Mouse (Mus musculus): Measurements from ENCODE around the gene Copa. TPM values are rescaled to one million over a fixed set of nuclear protein-coding genes. Genes with fewer than 3 reads are reported as not detected.

The Copa gene
- total RNA-seq, 2 experiments from 2014 or later: 97.9 to 117 TPM

DNA sequence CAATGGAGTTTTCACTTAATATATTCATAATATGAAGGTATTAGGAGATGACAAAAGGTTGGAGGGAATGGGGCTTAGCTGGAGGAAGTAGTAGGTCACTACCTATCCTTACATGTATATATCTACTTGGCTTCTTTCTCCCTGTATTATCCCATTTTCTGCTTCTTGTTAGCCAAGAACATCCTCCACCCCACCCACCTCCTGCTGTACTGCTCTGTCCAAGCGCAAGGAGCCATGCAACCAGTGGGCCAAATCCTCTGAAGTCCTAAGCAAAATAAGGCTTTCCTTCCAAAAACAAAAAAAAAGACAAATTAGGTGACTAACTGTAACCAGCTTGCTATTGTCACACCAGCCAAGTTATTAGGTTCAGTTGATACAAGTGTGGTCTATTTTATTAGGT is 58.5 kb downstream of the Copa start:
- DNase-seq: no peak

DNA sequence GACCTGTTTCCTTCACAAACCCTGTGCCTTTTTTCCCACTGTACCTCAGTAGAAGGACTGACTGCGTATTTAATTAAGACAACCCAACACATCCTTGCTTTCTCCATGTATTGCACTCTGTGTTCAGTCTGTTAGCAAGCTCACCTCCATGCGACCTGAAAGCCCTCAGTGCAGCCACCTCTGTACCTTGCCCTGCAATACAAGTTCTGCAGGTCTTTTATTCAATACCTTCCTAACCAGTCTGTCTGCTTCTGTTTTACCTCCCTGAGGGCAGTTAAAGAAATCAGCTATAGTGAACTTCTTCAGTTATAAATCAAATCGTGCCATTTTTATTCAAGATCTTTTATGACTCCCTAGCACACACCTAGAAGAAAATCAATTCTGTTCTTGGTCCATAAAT is 59.2 kb downstream of the Copa start:
- no peak for DNase-seq

DNA sequence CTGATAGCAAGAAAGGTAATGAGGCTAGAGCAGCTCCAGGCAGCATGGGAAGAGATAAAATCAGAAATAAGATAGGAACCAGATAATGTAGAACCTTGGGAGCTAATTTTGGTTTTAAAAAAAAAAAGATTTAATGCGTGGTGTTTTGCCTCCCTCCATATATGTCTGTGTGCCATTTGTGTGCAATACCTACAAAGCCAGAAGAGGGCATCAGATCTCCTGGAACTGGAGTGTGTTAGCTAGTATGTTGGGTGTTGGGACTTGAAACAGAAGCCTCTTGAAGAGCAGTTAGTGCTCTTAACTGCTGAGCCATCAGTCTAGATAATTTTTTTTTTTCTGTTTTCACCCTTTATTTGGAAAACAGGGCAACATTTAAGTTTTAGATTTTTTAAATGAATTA is 61.2 kb downstream of the Copa start:
- peak; percentile 19 for DNase-seq

DNA sequence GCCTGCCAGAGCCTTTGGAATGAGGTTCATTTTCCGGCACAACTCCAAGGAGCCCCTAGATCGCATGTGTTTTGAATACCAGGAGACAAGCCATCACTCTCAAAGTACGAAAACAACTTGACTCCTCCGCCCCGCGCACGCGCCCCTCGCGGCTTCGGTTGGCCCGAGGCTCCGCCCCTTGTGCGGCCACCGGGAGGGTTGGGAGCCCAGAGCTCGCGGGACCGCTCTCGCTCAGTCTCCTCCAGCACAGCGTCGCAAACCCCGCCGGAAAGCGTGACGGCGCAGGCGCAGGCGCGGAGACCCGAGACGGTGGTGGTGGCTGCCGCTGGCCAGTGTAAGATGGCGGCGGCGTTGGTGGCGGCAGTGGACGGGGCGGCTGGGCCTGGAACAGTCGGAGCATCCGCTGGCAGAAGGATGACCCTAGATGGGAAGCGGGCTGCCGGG is 65.5 kb downstream of the Copa start, which contains the start of gene Dcaf8:
Gene Dcaf8 (plus strand): TSS at position 250 of the 444 bp plus-strand sequence.
- peak; percentile 98 for DNase-seq

DNA sequence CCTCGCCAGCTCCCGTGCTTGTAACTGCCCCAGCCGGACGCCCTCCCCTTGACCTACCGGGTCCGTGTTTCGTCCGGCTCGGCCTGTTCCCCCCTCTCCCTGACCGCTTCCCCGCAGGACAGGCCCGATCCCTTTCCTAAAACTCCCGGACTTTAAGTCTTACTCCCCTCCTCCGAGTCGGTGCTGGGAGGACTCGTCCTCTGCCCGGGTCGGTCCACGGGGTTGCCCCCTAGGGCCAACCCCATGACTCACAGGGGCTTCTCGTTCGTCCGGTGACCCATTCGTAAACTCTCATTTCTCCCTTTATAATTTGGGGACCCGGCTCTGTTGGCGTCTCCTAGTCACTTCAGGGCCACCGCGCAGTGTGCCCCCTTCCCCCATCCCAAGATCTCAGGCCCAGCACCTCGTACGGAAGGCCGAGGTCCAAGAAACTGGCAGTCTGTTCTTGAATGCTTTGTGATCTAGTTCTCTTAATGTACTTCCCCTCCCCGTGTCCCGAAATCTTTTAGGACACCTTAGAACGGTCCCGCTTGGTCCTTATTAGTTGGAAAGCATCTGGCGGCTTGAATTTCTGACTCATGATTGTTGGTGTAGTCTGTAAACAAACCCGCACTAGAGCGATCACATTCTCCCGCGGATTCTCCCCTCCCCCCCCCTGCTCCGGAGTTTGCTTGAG is 66.1 kb downstream of the Copa start:
- DNase-seq: peak; percentile 41

DNA sequence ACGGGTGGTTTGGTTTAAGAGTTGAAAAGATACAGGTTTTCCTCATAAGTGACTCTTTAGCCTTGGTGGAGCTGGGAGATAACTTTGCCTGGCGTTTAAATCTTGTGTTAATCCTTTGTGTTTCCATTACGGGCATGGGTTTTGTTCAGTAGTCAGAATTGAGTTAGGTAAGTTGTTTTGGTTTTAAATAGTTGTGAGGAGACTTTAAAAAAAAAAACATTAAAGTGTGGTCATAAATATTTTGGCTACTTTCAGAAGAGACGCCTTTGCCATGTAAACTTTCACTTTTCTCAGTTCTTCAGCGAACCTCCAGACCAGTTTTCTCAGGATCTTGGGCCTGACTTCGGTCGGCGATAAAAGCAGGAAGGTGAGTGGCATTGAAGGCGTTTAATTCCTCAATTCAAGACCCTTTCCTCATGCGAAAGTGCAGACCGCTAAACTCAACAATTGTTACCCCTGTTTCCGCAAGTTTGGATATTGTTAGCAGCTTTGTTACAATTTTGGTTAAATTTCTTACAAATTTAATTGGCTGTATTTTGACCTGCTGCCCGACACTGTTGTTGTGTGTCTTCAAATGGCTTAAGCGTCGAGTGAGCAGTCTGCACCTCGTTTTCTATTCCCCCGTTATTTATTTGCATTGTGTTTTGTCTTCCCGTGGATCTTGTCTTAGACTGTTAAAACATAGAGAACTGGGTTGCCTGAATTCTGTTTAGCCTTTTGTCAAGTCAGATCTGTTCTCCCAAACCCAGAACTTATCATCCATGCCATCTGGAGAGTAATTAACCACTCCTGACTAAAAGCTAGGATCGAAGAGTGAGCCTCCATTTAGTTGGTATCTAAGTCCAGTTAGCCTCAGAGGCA is 66.9 kb downstream of the Copa start:
- no peak for DNase-seq

DNA sequence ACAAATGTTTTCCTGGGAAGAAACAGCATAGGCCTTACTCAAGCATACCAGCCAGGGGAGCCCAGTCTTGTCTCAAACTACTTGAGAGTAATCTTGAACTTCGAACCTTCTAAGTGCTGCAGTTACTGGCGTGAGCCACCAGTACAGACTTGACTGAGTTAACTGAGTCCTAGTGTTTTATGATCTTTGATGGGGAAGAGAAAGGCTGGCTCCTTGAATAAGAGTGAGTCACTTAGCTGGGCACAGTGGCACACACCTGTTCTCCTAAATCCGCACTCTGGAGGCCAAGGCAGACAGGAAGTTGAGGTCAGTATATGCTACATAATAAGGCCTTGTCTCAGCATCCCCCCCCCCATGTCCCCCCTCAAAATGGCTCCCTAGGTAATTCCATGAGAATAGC is 72.2 kb downstream of the Copa start:
- DNase-seq: no peak

DNA sequence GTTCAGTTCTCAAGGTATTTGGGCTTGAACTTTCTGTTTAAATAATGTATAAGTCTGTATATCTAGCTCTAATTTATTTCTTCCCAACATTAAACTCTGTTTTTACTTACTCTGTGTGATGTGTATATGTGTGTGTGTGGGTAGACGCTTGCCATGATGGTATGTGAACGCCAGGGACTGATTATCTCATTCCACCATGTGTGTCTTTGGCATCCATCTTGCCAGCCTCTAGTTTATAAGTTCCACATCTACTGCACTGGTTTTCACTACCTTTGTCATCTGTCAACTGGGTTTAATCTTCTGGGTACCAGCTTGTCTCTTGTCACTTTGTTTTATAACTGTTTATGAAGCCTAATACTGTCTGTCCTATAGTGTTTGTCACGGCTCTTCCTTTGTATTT is 73.2 kb downstream of the Copa start:
- no peak for DNase-seq

DNA sequence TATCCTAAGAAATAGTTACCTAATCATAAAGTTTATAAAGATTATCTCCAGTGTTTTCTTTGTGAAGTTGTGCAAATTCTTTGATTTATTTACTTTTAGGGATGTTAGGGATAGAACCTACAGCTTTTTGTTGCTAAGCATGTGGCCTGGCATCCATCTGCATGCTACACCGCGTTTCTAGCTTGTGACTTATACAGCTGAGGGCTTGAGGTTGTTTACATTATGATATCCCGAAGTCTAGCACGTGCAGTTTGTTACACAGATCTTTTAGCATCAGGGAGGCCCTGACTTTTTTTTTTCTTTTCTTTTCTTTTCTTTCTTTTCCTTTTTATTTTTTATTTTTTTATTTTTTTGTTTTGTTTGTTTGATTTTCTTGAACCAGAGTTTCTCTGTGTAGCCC is 77.6 kb downstream of the Copa start:
- DNase-seq: no peak

DNA sequence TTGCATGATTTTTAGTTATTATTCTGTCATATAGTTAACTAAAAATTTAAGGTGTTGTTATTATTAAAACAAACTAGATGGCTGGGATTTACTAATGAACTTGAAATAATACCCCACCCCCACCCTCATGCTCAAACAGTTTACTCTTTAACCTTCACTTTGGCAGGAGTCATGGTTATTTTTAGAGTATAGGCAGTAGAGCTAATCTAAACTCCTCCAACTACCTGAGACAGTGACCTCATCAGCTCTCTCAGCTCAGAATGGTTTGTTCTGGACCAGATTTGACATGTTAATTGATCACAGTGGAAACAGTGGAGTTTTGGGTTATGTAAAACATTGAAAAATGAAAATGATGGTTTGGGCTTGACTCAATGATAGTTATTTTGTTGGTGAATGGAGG is 78.2 kb downstream of the Copa start:
- DNase-seq: no peak

DNA sequence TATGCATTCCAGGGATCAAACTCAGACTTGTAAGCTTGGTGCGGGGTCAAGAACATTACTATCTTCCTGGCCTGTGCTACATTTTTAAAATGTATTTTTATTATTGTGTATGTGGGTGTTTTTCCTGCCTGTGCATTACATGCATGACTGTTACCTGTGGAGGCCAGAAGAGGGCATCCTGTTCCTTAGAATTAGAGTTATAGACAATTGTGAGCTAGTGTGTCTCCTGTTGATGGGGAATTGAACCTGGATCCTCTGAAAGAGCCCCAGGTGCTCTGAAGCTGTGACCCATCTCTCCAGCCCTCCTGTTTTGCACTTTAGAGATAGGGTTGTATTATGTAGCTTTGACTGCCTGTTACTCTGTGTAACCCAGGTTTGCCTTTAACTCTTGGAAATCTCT is 79.7 kb downstream of the Copa start:
- no peak for DNase-seq

DNA sequence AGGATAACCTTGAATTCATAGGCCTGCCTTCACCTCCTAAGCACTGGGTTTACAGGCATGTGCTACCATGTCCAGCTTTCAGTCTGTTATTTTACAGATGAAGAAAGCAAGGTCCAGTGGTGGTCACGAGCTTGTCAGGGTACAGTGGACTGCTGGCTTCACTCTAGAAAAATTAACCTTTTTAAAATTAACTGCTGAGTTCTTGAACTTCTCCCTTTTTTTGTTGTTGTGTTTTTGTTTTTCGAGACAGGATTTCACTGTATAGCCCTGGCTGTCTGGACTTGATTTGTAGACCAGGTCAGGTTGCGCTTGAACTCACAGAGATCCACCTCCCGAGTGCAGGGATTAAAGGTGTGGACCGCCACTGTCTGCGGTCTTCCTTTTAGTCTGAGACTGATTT is 80.6 kb downstream of the Copa start:
- no peak for DNase-seq

DNA sequence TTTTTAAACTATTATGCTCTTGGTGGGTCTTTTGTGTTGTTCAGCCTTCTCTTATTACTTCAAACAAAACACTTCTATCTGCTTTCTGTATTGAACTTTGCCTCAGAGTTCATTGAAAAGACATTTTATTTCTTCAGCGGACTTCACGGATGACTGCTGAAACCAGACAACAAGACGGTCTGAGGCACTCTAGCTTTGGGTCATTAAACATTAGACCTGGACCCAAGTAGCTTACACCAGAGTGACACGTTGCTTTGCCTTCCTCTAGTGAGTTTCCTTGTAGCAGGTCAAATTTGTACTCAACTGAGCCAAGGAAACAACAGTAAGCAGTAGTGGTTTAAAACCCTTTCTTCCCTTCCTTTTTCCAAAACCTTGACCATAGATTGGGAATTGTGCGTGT is 85.6 kb downstream of the Copa start:
- DNase-seq: no peak

DNA sequence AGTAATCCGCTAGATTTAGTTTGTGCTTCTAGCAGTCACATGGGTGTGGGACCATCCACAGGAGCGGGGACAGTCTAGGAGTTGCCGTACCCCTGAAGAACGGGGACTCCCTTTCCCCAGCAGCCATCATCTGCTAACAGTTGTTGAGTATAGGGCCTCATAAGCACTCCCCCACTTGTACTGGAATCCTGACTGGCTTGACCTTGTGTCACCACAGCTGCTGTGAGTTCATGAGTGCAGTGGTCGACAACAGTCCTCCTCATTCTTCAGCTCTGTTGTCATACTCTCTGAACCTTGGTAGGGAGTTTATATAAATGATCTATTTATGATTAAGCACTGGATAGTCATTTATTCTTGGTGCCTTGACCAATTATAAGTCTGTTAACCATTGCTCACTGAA is 87.5 kb downstream of the Copa start:
- no peak for DNase-seq

Other genes with a start within 250 kb of the Copa start
- 1 to 10 TPM; 2.1 to 5.0 TPM for gene Cd84, start 242.8 kb upstream of the Copa start, total RNA-seq (2021)
- gene Gm10521, start 186.9 kb upstream of the Copa start, total RNA-seq (2021): under 1 TPM in 1 of 2 experiments, not detected in 1; 0.20 TPM
- under 1 TPM; 0.23 to 0.63 TPM for gene Slamf6, start 165.0 kb upstream of the Copa start, total RNA-seq (2021)
- 1 to 10 TPM; 5.2 to 7.0 TPM for gene Vangl2, start 54.1 kb upstream of the Copa start, total RNA-seq (2021)
- gene Nhlh1, start 25.0 kb upstream of the Copa start, total RNA-seq (2021): not detected
- gene Ncstn, start 266 bp downstream of the Copa start, total RNA-seq (2021): 10 to 100 TPM; 43.2 to 47.5 TPM
- gene Pex19, start 44.2 kb downstream of the Copa start, total RNA-seq (2021): 100 to 1,000 TPM; 104 to 106 TPM
- gene Dcaf8, start 65.6 kb downstream of the Copa start, total RNA-seq (2021): 100 to 1,000 TPM; 132 to 146 TPM
- 10 to 100 TPM; 72.5 to 82.1 TPM for gene Pea15a, start 124.3 kb downstream of the Copa start, total RNA-seq (2021)
- gene Casq1, start 137.3 kb downstream of the Copa start, total RNA-seq (2021): 1,000 to 10,000 TPM; 4,961 to 5,359 TPM
- gene Atp1a4, start 175.9 kb downstream of the Copa start, total RNA-seq (2021): under 1 TPM; 0.61 to 0.66 TPM
- gene Igsf8, start 179.1 kb downstream of the Copa start, total RNA-seq (2021): 10 to 100 TPM; 15.4 to 19.1 TPM
- 100 to 1,000 TPM; 695 to 761 TPM for gene Atp1a2, start 215.5 kb downstream of the Copa start, total RNA-seq (2021)
- under 1 TPM; 0.07 to 0.14 TPM for gene Kcnj9, start 246.8 kb downstream of the Copa start, total RNA-seq (2021)

Data from gastrocnemius, postnatal 10 days (tissue).